Mouse (Mus musculus): Measurements from ENCODE around the gene Cldn9. TPM values are rescaled to one million over a fixed set of nuclear protein-coding genes. Genes with fewer than 3 reads are reported as not detected.

The Cldn9 gene
- polyA plus RNA-seq, 1 experiment, result 1.7 TPM

GRCm38 (mm10) chr17:23677236-23677679, 6.6 kb downstream of the Cldn9 start, which contains the start of gene Tnfrsf12a:
Gene Tnfrsf12a (minus strand): TSS chr17:23677468.
- Histone ChIP-seq H3K9me3 (replicated peaks; ENCODE audit: control insufficient read depth, insufficient read depth, low read length, poor library complexity, severe bottlenecking) (no peaks in the 10 kb centered on the region), H3K36me3 (ENCODE audit: control insufficient read depth, insufficient read depth, low read length, poor library complexity, severe bottlenecking) (0 out of 2 replicates have a peak, but pooled peaks cover 6% of the 10 kb centered on the region), H3K9ac (ENCODE audit: low read depth, poor library complexity, severe bottlenecking) (peak within 1 kb of the TSS; percentile 19), H3K27me3 (ENCODE audit: control insufficient read depth, insufficient read depth, low read length, poor library complexity, severe bottlenecking) (no peaks in the 10 kb centered on the region), H3K4me1 (ENCODE audit: control insufficient read depth, insufficient read depth, low read length) (peaks cover 13% of the 10 kb centered on the region), H3K4me3 (ENCODE audit: low read depth, low read length) (peak within 1 kb of the TSS; percentile 70), H3K27ac (ENCODE audit: insufficient read depth, low read length) (no peak within 1 kb of the TSS)
- TF ChIP-seq CTCF (IDR thresholded peaks at IDR 0.05; ENCODE audit: low read depth, low read length), result no peak
- peak; percentile 95 for TF ChIP-seq POLR2A (IDR thresholded peaks at IDR 0.05; ENCODE audit: insufficient read depth, low read length)

GRCm38 (mm10) chr17:23676473-23677031, 7.3 kb downstream of the Cldn9 start:
- Histone ChIP-seq H3K27me3 (ENCODE audit: control insufficient read depth, insufficient read depth, low read length, poor library complexity, severe bottlenecking) (no peaks in the 10 kb centered on the region), H3K36me3 (ENCODE audit: control insufficient read depth, insufficient read depth, low read length, poor library complexity, severe bottlenecking) (0 out of 2 replicates have a peak, but pooled peaks cover 3% of the 10 kb centered on the region), H3K9me3 (replicated peaks; ENCODE audit: control insufficient read depth, insufficient read depth, low read length, poor library complexity, severe bottlenecking) (no peaks in the 10 kb centered on the region), H3K9ac (ENCODE audit: low read depth, poor library complexity, severe bottlenecking) (peak overlapping the region; percentile 19), H3K27ac (ENCODE audit: insufficient read depth, low read length) (no peak overlapping the region), H3K4me1 (ENCODE audit: control insufficient read depth, insufficient read depth, low read length) (peaks cover 8% of the 10 kb centered on the region), H3K4me3 (ENCODE audit: low read depth, low read length) (peak overlapping the region; percentile 70)
- TF ChIP-seq POLR2A (IDR thresholded peaks at IDR 0.05; ENCODE audit: insufficient read depth, low read length), result no peak
- TF ChIP-seq CTCF (IDR thresholded peaks at IDR 0.05; ENCODE audit: low read depth, low read length), result no peak
- TF ChIP-seq EP300 (IDR thresholded peaks at IDR 0.05; ENCODE audit: insufficient read depth, low read depth, low read length), result no peak

- Histone ChIP-seq H3K4me1 (ENCODE audit: control insufficient read depth, insufficient read depth, low read length) (peaks cover 3% of the 10 kb centered on the region), H3K9me3 (replicated peaks; ENCODE audit: control insufficient read depth, insufficient read depth, low read length, poor library complexity, severe bottlenecking) (no peaks in the 10 kb centered on the region), H3K9ac (ENCODE audit: low read depth, poor library complexity, severe bottlenecking) (peak overlapping the region; percentile 19), H3K36me3 (ENCODE audit: control insufficient read depth, insufficient read depth, low read length, poor library complexity, severe bottlenecking) (no peaks in the 10 kb centered on the region), H3K27ac (ENCODE audit: insufficient read depth, low read length) (peak overlapping the region; percentile 21; the same call in 1 of the 2 replicates), H3K4me3 (ENCODE audit: low read depth, low read length) (peak overlapping the region; percentile 70), H3K27me3 (ENCODE audit: control insufficient read depth, insufficient read depth, low read length, poor library complexity, severe bottlenecking) (no peaks in the 10 kb centered on the region)
- TF ChIP-seq POLR2A (IDR thresholded peaks at IDR 0.05; ENCODE audit: insufficient read depth, low read length) (no peak), EP300 (IDR thresholded peaks at IDR 0.05; ENCODE audit: insufficient read depth, low read depth, low read length) (0 out of 2 replicates have a peak, but pooled peaks have one; percentile 3), CTCF (IDR thresholded peaks at IDR 0.05; ENCODE audit: low read depth, low read length) (no peak)
Observed at GRCm38 (mm10) chr17:23675564-23676281, 8.1 kb downstream of the Cldn9 start.

DNA sequence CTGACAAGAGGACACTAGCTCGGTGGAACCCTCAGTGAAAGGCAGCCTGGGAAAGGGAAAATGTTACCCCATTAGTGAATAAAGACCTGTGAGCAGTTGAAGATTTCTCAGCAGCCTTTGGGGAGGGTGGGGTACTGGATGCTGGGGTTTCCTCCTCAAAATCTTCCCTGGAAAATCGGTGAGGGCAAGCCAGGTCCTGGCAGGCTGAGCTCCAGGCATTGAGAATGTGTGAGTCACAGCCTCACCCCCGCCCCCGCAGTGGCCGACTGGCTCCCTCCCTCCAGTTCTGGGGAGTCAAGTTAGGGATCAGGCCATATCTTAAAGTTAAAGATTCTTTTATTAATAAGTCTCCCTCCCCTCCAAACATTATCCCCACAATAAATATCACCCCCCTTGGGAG, 8.7 kb downstream of the Cldn9 start:
- no peak for TF ChIP-seq CTCF (IDR thresholded peaks at IDR 0.05; ENCODE audit: low read depth, low read length)
- no peak for TF ChIP-seq EP300 (IDR thresholded peaks at IDR 0.05; ENCODE audit: insufficient read depth, low read depth, low read length)
- TF ChIP-seq POLR2A (IDR thresholded peaks at IDR 0.05; ENCODE audit: insufficient read depth, low read length), result no peak
- peaks cover 5% of the 10 kb centered on the region for H3K4me1 ChIP-seq (ENCODE audit: control insufficient read depth, insufficient read depth, low read length)
- H3K9me3 ChIP-seq (replicated peaks; ENCODE audit: control insufficient read depth, insufficient read depth, low read length, poor library complexity, severe bottlenecking), result no peaks in the 10 kb centered on the region
- H3K4me3 ChIP-seq (ENCODE audit: low read depth, low read length), result no peak overlapping the region
- no peaks in the 10 kb centered on the region for H3K27me3 ChIP-seq (ENCODE audit: control insufficient read depth, insufficient read depth, low read length, poor library complexity, severe bottlenecking)
- peak overlapping the region; percentile 21; the same call in 1 of the 2 replicates for H3K27ac ChIP-seq (ENCODE audit: insufficient read depth, low read length)
- no peaks in the 10 kb centered on the region for H3K36me3 ChIP-seq (ENCODE audit: control insufficient read depth, insufficient read depth, low read length, poor library complexity, severe bottlenecking)
- 0 out of 2 replicates have a peak overlapping the region, but pooled peaks have one; percentile 15 for H3K9ac ChIP-seq (ENCODE audit: low read depth, poor library complexity, severe bottlenecking)

- Histone ChIP-seq H3K4me3 (ENCODE audit: low read depth, low read length) (peak overlapping the region; percentile 67), H3K9ac (ENCODE audit: low read depth, poor library complexity, severe bottlenecking) (peak overlapping the region; percentile 15), H3K27ac (ENCODE audit: insufficient read depth, low read length) (no peak overlapping the region), H3K27me3 (ENCODE audit: control insufficient read depth, insufficient read depth, low read length, poor library complexity, severe bottlenecking) (no peaks in the 10 kb centered on the region), H3K9me3 (replicated peaks; ENCODE audit: control insufficient read depth, insufficient read depth, low read length, poor library complexity, severe bottlenecking) (no peaks in the 10 kb centered on the region), H3K36me3 (ENCODE audit: control insufficient read depth, insufficient read depth, low read length, poor library complexity, severe bottlenecking) (no peaks in the 10 kb centered on the region; the same call in 1 of the 2 replicates), H3K4me1 (ENCODE audit: control insufficient read depth, insufficient read depth, low read length) (peaks cover 5% of the 10 kb centered on the region)
- TF ChIP-seq CTCF (IDR thresholded peaks at IDR 0.05; ENCODE audit: low read depth, low read length) (no peak), EP300 (IDR thresholded peaks at IDR 0.05; ENCODE audit: insufficient read depth, low read depth, low read length) (no peak), POLR2A (IDR thresholded peaks at IDR 0.05; ENCODE audit: insufficient read depth, low read length) (no peak)
Observed at GRCm38 (mm10) chr17:23674271-23674952, 9.4 kb downstream of the Cldn9 start.

Measured in ES-Bruce4 (cell line).